Mouse (Mus musculus): ENCODE measurements around the gene Zfp169.

DNA sequence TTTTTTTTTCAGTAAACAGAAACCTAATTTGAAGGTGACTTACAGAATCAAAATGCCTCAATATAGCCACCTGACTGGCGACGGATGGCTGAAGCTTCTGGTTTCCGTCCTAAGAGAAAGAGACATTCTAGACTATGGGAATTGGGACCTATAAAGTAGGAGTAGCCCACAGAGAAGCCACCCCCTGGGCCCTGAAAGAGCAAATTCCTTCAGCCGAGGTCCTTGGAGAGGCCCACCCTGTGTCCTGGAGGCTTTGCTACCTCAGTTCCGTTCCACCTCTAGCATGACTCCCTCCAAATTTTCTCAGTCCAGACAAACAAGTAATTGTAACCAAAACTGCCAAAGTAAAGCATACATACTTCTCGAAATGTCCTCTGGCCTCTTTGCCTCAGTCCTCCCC, 34.4 kb upstream of the Zfp169 start:
- no peak for TF ChIP-seq POLR2A (IDR thresholded peaks at IDR 0.05; ENCODE audit: borderline replicate concordance, low read depth, low read length)
- no peak for TF ChIP-seq CTCF (IDR thresholded peaks at IDR 0.05; ENCODE audit: low read depth, low read length)
